Mouse (Mus musculus): ENCODE measurements around the gene 1700001P01Rik. TPM values are rescaled to one million over a fixed set of nuclear protein-coding genes. Genes with fewer than 3 reads are reported as not detected.

The 1700001P01Rik gene
- polyA plus RNA-seq, 1 experiment, result not detected

DNA sequence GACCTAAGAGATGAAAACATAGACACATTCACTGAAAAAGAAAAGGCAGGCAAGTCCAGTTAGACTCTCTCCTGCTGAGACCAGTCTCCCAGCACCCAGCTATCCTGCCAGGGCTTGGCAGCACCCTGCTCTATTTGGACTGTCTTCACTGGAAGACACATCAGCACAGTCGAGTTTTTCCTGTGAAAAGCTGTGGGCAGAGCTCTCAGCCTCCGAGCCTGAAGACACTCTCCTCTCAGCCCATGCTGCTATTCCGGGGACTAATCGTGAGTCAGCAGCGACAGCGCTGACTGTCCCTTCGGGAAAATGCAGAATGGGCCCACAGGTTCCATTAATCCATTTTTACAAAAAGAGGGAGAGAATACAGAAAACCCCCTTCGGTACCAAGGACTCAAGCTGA lies 22.4 kb downstream of the 1700001P01Rik start:
- DNase-seq (ENCODE audit: low read depth in 1 of 2, low spot score in 2 of 2), result no peak
- H3K4me1 ChIP-seq (ENCODE audit: control insufficient read depth, insufficient read depth, insufficient read length), result no peaks in the 10 kb centered on the region
- no peaks in the 10 kb centered on the region for H3K27me3 ChIP-seq (ENCODE audit: control insufficient read depth, insufficient read depth, low read length)
- TF ChIP-seq CTCF (IDR thresholded peaks at IDR 0.05; ENCODE audit: extremely low read depth, insufficient read depth, insufficient read length, insufficient replicate concordance) (no peak), POLR2A (IDR thresholded peaks at IDR 0.05; ENCODE audit: low read depth, low read length) (no peak)
- peaks cover 51% of the 10 kb centered on the region for H3K36me3 ChIP-seq (ENCODE audit: control insufficient read depth, insufficient read depth, low read length)
- no peak overlapping the region for H3K4me3 ChIP-seq (ENCODE audit: extremely low read depth, insufficient read depth, insufficient read length)
- WGBS, result 96% methylated on average over 8 of the region's 8 CpGs
- H3K27ac ChIP-seq (ENCODE audit: insufficient read depth, low read length), result no peak overlapping the region

DNA sequence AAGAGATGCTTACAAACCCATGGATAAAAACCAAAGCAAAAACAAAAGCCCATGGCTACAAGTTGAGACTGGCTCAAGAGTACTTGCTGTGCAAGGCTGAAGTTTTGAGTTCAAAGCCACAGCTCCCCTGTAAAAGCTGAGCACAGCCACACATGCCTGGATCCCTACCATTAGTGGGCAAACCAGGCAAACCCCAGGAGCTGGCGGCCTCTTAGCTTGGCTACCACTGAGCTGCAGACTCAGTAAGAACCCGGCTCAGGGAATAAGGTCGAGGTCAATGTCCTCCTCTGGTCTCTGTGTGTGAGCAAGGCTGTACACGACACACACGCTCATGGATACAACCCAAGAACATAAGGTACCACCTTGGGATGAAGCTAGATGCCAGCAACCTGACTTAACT lies 27.2 kb downstream of the 1700001P01Rik start:
- H3K27ac ChIP-seq (ENCODE audit: insufficient read depth, low read length), result no peak overlapping the region
- WGBS, result 90% methylated on average over 5 of the region's 5 CpGs
- H3K27me3 ChIP-seq (ENCODE audit: control insufficient read depth, insufficient read depth, low read length), result no peaks in the 10 kb centered on the region
- DNase-seq (ENCODE audit: low read depth in 1 of 2, low spot score in 2 of 2), result no peak
- no peaks in the 10 kb centered on the region for H3K4me1 ChIP-seq (ENCODE audit: control insufficient read depth, insufficient read depth, insufficient read length)
- TF ChIP-seq POLR2A (IDR thresholded peaks at IDR 0.05; ENCODE audit: low read depth, low read length), result no peak
- H3K4me3 ChIP-seq (ENCODE audit: extremely low read depth, insufficient read depth, insufficient read length), result no peak overlapping the region
- H3K36me3 ChIP-seq (ENCODE audit: control insufficient read depth, insufficient read depth, low read length), result peaks cover 36% of the 10 kb centered on the region

DNA sequence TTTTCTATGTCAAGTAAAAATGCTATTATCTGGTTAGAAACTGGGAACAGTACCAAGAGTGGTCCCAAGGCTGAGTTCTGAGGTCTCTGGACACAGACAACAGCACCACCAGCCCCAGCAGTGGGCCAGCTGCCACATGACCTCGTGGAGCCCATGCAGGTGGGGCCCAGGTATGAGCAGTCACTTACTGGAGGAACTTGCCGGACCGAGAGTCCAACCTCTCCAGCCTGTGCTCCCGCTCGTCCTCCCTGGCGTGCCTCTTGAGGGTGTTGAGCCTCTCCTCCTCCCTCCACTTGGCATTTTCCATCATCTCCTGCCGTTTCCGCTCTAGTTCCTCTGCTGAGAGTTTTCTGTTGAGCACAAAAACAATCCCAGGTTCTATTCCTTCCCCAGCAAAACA lies 27.9 kb downstream of the 1700001P01Rik start:
- WGBS, result 94% methylated on average over 8 of the region's 8 CpGs
- Histone ChIP-seq H3K36me3 (ENCODE audit: control insufficient read depth, insufficient read depth, low read length) (peaks cover 29% of the 10 kb centered on the region), H3K4me3 (ENCODE audit: extremely low read depth, insufficient read depth, insufficient read length) (no peak overlapping the region), H3K27me3 (ENCODE audit: control insufficient read depth, insufficient read depth, low read length) (no peaks in the 10 kb centered on the region), H3K4me1 (ENCODE audit: control insufficient read depth, insufficient read depth, insufficient read length) (peaks cover 4% of the 10 kb centered on the region; the same call in 1 of the 2 replicates), H3K27ac (ENCODE audit: insufficient read depth, low read length) (no peak overlapping the region)
- TF ChIP-seq POLR2A (IDR thresholded peaks at IDR 0.05; ENCODE audit: low read depth, low read length) (no peak), CTCF (IDR thresholded peaks at IDR 0.05; ENCODE audit: extremely low read depth, insufficient read depth, insufficient read length, insufficient replicate concordance) (no peak)
- DNase-seq (ENCODE audit: low read depth in 1 of 2, low spot score in 2 of 2), result no peak

DNA sequence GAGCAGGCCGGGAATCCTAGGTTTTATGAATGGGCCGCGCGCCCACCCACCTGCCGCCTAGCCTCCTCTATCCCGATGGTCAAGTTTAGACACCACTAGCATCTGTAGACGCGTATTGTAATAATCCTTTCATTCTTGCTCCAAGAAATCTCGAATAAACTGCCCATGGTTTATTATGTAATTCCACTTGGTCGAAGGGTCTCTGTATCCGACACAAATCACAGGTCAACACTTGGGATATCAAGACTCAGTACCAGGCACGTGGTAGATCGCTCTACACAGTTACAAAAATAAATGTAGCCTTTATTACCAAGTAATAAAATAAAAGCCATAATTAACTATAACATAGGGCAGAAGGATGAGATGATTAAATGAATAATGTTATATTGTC lies 30.4 kb downstream of the 1700001P01Rik start:
- no peaks in the 10 kb centered on the region for H3K27me3 ChIP-seq (ENCODE audit: control insufficient read depth, insufficient read depth, low read length)
- peak overlapping the region; percentile 100 for H3K4me3 ChIP-seq (ENCODE audit: extremely low read depth, insufficient read depth, insufficient read length)
- H3K36me3 ChIP-seq (ENCODE audit: control insufficient read depth, insufficient read depth, low read length), result peaks cover 15% of the 10 kb centered on the region
- H3K27ac ChIP-seq (ENCODE audit: insufficient read depth, low read length), result peak overlapping the region; percentile 100
- 9% methylated on average over 13 of the region's 13 CpGs for WGBS
- no peak for DNase-seq (ENCODE audit: low read depth in 1 of 2, low spot score in 2 of 2)
- H3K4me1 ChIP-seq (ENCODE audit: control insufficient read depth, insufficient read depth, insufficient read length), result peaks cover 10% of the 10 kb centered on the region; the same call in 1 of the 2 replicates
- no peak for TF ChIP-seq POLR2A (IDR thresholded peaks at IDR 0.05; ENCODE audit: low read depth, low read length)
- no peak for TF ChIP-seq CTCF (IDR thresholded peaks at IDR 0.05; ENCODE audit: extremely low read depth, insufficient read depth, insufficient read length, insufficient replicate concordance)

DNA sequence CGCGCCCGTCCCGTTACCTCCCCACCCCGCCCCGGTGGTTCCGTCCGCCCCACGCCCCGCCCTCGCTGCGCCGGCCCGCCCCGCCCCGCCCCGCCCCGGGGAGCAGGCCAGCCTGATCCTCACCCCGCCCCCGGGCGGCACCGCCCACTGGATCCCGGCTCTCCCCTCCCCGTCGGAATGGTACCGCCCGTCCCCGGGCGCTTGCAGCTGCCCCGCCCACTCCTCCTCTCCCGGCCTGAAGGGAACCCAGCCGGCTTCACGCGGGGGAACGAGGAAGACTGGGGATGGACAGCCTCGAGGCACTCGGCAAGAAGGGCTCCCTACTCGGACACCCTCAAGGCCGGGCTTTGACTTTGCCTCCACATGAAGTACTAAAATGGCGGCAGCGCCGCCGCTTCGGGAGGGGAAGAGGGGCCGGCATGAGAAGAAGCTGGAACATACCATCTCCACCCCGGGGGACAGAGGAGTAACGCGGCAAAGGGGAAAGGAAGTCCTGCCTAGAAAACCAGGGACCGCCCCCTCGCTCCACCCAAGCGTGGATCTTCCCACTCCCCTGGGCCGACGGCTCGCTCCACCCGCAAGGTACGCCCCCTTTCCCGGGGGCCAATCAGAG lies 30.9 kb downstream of the 1700001P01Rik start:
- peak; percentile 91 to 96 for DNase-seq (ENCODE audit: low read depth in 1 of 2, low spot score in 2 of 2)
- under 1% methylated on average over 37 of the region's 57 CpGs for WGBS
- peak overlapping the region; percentile 100 for H3K4me3 ChIP-seq (ENCODE audit: extremely low read depth, insufficient read depth, insufficient read length)
- H3K27me3 ChIP-seq (ENCODE audit: control insufficient read depth, insufficient read depth, low read length), result no peaks in the 10 kb centered on the region
- TF ChIP-seq POLR2A (IDR thresholded peaks at IDR 0.05; ENCODE audit: low read depth, low read length) (no peak), CTCF (IDR thresholded peaks at IDR 0.05; ENCODE audit: extremely low read depth, insufficient read depth, insufficient read length, insufficient replicate concordance) (no peak)
- peaks cover 15% of the 10 kb centered on the region; the same call in 1 of the 2 replicates for H3K4me1 ChIP-seq (ENCODE audit: control insufficient read depth, insufficient read depth, insufficient read length)
- H3K27ac ChIP-seq (ENCODE audit: insufficient read depth, low read length), result peak overlapping the region; percentile 100
- H3K36me3 ChIP-seq (ENCODE audit: control insufficient read depth, insufficient read depth, low read length), result peaks cover 11% of the 10 kb centered on the region; the same call in 1 of the 2 replicates

DNA sequence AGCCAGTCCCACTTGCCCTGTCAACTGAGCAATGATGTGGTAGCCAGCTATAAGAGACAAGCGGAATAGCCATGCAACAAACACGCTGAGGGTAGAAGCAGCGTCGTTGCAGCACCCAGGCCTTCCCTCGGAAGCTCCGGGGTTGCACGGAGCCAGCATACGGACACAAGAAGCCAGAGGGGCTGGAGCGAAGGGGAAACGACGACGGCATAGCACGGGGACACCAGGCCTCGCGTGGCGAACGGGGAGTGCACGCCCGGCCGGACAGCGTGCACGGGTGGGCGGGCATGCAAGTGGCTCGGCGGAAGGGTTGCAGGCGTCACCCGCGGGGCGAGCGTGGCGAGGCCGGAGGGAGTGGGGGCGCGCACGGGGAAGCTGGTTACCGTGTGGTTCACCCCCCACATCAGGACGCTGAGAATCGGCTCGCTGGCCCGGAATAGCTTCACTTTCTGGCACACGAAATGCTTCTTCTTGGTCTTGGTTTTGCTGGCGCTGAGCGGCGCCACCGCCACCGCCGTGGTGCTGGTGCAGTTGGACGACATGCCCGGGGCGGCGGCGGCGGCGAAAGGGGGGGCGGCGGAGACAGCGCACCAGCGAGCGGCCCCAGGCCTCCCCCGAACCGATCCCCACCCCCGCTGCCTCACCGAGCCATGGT lies 31.5 kb downstream of the 1700001P01Rik start, which contains the start of gene Pip4k2b:
Pip4k2b (minus strand) TSS at position 642 of the 655 bp plus-strand sequence.
- DNase-seq (ENCODE audit: low read depth in 1 of 2, low spot score in 2 of 2), result peak in 1 of 2 experiments; percentile 63
- H3K27me3 ChIP-seq (ENCODE audit: control insufficient read depth, insufficient read depth, low read length), result no peaks in the 10 kb centered on the region
- peaks cover 8% of the 10 kb centered on the region; the same call in 1 of the 2 replicates for H3K36me3 ChIP-seq (ENCODE audit: control insufficient read depth, insufficient read depth, low read length)
- WGBS, result under 1% methylated on average over 60 of the region's 63 CpGs
- H3K27ac ChIP-seq (ENCODE audit: insufficient read depth, low read length), result peak within 1 kb of the TSS; percentile 100
- H3K4me3 ChIP-seq (ENCODE audit: extremely low read depth, insufficient read depth, insufficient read length), result peak within 1 kb of the TSS; percentile 100
- H3K4me1 ChIP-seq (ENCODE audit: control insufficient read depth, insufficient read depth, insufficient read length), result peaks cover 15% of the 10 kb centered on the region; the same call in 1 of the 2 replicates
- TF ChIP-seq CTCF (IDR thresholded peaks at IDR 0.05; ENCODE audit: extremely low read depth, insufficient read depth, insufficient read length, insufficient replicate concordance) (no peak), POLR2A (IDR thresholded peaks at IDR 0.05; ENCODE audit: low read depth, low read length) (no peak)

DNA sequence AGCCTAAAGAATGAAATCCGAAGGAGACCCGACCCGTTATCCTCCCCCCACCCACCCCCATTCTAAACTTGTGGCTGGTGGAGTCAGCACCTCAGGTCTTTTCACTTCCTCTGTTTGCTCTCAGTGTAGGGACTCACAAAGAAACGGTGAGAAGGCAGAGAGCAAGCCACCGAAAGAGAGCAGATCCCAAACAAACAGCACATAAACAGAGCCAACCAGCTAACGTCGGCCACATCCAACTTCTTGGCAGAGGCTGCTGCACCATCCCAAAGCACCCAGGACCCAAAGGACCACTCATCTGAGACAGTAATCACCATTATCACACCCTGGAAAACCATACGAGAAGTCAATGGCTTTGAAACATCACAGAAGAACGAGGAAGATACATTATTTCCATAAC lies 32.3 kb downstream of the 1700001P01Rik start:
- Histone ChIP-seq H3K27me3 (ENCODE audit: control insufficient read depth, insufficient read depth, low read length) (no peaks in the 10 kb centered on the region), H3K4me1 (ENCODE audit: control insufficient read depth, insufficient read depth, insufficient read length) (peaks cover 15% of the 10 kb centered on the region; the same call in 1 of the 2 replicates), H3K36me3 (ENCODE audit: control insufficient read depth, insufficient read depth, low read length) (peaks cover 6% of the 10 kb centered on the region; the same call in 1 of the 2 replicates), H3K27ac (ENCODE audit: insufficient read depth, low read length) (peak overlapping the region; percentile 90), H3K4me3 (ENCODE audit: extremely low read depth, insufficient read depth, insufficient read length) (peak overlapping the region; percentile 80)
- WGBS, result under 1% methylated on average over 9 of the region's 9 CpGs
- peak in 1 of 2 experiments; percentile 18 for DNase-seq (ENCODE audit: low read depth in 1 of 2, low spot score in 2 of 2)
- TF ChIP-seq CTCF (IDR thresholded peaks at IDR 0.05; ENCODE audit: extremely low read depth, insufficient read depth, insufficient read length, insufficient replicate concordance) (no peak), POLR2A (IDR thresholded peaks at IDR 0.05; ENCODE audit: low read depth, low read length) (no peak)
